Mouse (Mus musculus) gastrocnemius, postnatal 25 days (tissue): ENCODE results near the gene Hap1. TPM values are rescaled to one million over a fixed set of nuclear protein-coding genes. Genes with fewer than 3 reads are reported as not detected.
"Not testable (repeated sequence)": the region's sequence is repeated elsewhere in the genome, so short reads cannot be mapped to it uniquely, and the experiment has no call there.

Experiments
- DNase-seq: peaks from one replicate; pipeline ENCODE4 v3.0.0; 2022
- total RNA-seq, 2 experiments: library from RNA; stranded (reverse); gene quantifications; 1 replicate in 1 of 2; 2 replicates in 1 of 2; pipeline ENCODE4 v1.2.3; 2021

Hap1 gene
- total RNA-seq, 2 experiments from 2014 or later: 0.27 to 0.28 TPM

- no peak for DNase-seq
Observed at GRCm38 (mm10) chr11:100355151-100355951, 577 bp downstream of the Hap1 start.

GRCm38 (mm10) chr11:100352076-100352857 lies 3.7 kb downstream of the Hap1 start:
- no peak for DNase-seq

DNA sequence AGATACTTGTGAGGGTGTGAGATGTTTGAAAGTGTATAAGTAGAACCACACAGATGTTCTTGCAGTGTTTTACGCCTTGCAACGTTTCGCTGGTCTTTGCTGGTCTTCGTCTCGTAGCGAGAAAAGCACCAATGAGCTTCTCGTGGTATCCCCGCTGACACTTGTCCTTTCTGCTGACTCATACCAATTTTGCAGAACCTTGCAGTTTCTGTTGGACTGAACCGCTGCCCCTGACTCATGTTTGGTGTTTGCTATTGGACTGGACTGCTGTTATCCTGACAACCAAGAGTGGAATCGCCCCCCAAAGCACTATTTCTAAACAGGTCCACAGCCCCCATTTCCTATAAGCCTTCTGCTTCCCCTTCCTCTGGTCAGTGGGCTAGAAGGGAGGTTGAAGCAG lies 11.7 kb downstream of the Hap1 start:
- no peak for DNase-seq

DNA sequence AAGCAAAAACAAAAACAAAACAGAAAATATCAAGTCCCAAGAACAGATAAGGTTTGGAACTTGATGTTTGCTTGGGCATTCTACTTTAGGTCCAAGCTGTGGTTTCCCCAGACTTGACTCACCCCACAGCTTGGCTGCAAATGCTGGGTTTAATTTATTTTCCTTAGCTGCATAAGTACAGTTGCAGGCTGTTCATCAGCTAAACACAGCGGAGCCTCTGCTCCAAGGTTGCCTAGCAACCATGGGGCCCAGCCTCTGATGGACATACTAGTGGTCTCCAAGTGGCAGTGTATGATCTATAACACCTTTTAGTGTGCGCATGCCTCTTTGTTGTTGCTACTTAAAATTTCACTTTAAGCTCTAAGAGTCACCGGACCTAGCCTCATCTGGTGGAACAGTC lies 20.2 kb downstream of the Hap1 start:
- no peak for DNase-seq

DNA sequence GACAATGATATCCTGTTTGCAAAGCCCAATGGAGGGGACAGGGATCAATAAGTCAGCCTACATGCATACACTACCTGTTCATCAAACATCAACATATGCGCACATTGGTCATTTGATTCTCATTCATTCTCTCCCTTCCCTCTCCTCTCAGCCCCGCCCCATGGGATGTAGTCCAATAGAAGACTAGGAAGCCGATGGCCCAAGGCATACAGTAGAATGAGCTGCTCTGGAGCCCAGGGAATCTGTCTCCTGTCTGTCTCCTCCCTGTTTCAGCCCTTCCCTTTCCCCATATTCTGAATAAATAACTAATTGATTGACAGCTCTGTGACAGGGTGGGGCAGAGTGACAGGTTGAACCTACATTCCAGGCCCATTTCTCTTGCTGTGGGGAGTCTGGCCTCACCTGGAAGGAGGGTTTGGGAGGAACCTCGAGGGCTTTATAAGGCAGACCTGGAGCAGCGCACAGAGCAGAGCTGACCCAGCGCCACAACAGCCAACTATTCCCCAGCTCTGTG lies 21.9 kb downstream of the Hap1 start, which contains the start of gene Gast:
Gast (plus strand) TSS at position 464 of the 514 bp plus-strand sequence.
- DNase-seq: no peak

DNA sequence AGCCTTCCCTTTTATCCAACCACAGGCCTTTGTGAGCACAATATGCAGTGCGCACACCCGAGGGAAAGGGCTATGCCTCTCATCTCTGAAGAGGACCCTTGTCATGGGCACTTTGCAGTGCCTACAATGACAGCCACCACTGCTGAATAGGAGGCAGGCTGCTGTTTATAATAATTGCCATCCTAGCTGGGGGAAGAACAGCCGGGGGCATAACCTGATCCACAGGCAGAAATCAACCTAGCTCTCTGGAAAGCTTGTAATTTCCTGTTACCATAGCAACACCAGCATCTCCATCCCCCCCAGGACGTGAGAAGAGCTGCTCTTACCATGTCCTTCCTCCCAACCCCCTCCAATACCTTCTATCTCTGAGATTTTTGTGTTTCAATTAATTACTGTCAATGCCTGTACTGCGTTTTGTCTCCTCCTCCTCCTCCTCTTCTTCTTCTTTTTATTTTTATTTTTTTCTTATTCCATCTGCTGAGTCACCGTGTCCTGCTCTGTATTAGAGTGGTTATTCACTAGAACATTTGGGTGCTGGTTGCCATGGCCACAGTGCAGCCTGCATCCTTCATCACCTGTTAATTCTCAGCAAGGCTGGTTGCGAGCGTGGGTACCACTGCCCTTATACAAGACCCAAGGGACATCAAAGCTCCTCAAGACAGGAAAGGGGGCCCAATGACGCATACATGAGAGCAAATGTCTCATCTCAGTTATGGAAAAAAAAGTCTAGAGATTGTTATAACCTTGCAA lies 23.0 kb downstream of the Hap1 start:
- no peak for DNase-seq

- not testable (repeated sequence) for DNase-seq
Observed at GRCm38 (mm10) chr11:100330816-100331375, 25.0 kb downstream of the Hap1 start.

GRCm38 (mm10) chr11:100330235-100330634 lies 25.7 kb downstream of the Hap1 start:
- DNase-seq: no peak

GRCm38 (mm10) chr11:100327761-100328160 lies 28.2 kb downstream of the Hap1 start:
- DNase-seq: no peak

DNA sequence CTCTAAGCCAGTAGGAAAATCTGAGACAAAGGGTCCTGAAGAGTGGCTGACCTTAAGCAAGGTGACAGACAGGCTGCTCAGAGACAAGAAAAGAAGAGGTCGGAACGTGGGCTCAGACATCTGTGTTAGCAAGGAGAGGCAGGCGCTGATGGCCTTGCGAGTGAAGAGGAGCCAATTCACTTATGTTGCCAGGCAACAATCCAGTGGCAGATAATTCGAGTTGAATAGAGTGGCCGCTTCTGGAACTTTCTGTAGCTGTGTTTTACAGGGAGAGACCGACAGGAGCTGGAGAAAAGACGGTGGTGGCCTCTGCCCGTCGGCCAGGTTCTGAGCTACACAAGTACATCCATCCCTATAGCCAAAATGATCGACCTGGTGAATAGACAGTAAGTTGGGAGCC lies 28.6 kb downstream of the Hap1 start:
- DNase-seq: no peak

DNA sequence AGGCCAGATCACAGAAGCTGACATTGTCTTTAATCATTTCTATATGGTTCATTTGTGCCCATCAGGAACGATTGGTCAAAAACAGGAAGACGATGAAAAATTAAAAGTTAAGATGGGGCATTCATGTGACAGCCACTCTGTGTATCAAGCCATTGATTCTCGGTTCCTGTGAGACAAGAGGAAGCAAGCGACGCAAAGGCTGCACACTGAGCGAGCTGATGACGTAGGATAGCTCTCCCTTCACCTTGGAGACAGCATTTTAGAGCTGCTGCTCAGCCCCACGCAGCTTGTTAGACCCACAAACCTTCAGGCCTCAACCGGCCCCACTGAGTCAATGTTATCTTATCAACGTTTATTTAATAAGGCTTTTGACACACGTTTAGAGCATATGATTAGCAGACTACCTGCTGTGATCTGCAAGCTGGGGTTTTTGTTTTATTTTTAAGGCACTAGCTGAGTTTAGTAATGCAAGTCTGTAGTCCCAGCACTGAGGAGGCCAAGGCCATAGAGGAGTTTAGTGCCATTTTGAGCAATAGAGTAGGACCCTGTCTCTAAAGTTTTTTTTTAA lies 30.8 kb downstream of the Hap1 start:
- no peak for DNase-seq

- no peak for DNase-seq
Observed at GRCm38 (mm10) chr11:100323578-100323977, 32.4 kb downstream of the Hap1 start.

GRCm38 (mm10) chr11:100322591-100323258 lies 33.2 kb downstream of the Hap1 start:
- no peak for DNase-seq

DNA sequence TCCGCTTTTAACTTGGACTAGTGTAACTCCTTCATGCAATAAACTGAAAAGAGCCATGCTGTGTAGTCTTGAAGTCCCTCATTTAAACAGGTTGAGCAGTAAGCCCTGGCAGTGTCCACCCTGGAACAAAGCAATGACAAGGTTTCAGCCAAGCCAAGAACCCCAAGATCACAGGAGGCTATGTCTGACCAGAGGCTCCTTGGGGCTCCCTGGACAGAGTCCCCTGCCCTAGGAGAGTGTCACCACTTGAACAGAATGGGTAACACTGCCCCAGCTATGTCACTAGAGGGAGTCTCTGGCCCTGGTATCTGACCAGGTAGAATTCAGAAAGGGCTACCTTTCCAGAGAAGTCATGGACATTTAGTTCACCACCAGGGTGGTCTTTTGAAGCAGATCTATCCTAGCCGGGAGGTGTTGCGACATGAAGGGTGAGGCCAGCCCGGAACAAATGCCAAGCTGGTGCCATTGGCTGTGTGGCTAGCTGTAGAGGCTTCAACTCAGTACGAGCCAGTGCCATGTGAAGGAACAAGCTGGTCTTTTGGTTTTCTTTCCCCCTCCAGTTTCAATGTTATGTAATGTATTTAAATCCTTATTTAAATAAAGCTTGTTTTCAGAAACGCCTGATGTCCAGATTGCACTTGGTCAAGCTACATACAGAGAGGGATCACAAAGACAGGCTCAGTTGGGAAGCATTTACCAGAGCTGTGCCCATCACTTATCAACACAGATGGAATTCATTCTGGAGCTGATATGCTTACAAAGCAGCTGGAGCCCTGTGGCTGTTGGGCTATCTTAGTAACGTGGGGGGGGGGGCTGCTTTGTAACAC lies 34.2 kb downstream of the Hap1 start:
- not testable (repeated sequence) for DNase-seq

GRCm38 (mm10) chr11:100320701-100321410 lies 35.1 kb downstream of the Hap1 start:
- not testable (repeated sequence) for DNase-seq

GRCm38 (mm10) chr11:100320172-100320630 lies 35.7 kb downstream of the Hap1 start:
- DNase-seq: peak; percentile 98

GRCm38 (mm10) chr11:100319492-100320171 lies 36.3 kb downstream of the Hap1 start, which contains the start of gene Eif1:
Eif1 (plus strand) TSS chr11:100319885.
- DNase-seq: peak; percentile 100
